Mouse (Mus musculus): ENCODE results near the gene Ppp3ca. TPM values are rescaled to one million over a fixed set of nuclear protein-coding genes. Genes with fewer than 3 reads are reported as not detected.

Gene Ppp3ca
- polyA plus RNA-seq, 1 experiment from 2014 or later = 44.8 TPM

- H3K36me3 ChIP-seq (ENCODE audit: control insufficient read depth, insufficient read depth) = no peaks in the 10 kb centered on the region
- H3K9me3 ChIP-seq (replicated peaks; ENCODE audit: control insufficient read depth, low read length) = no peaks in the 10 kb centered on the region
- peaks cover 5% of the 10 kb centered on the region; the same call in 1 of the 2 replicates for H3K4me1 ChIP-seq (ENCODE audit: control insufficient read depth, insufficient read depth, low read length)
- ATAC-seq (replicated peaks; ENCODE audit: extremely low read depth, insufficient read depth, low FRiP score) = no peak
- WGBS = 75% methylated on average over 4 of the region's 4 CpGs
- H3K27ac ChIP-seq (ENCODE audit: low read length) = no peak overlapping the region
- no peak overlapping the region for H3K9ac ChIP-seq (ENCODE audit: low read length)
- no peak overlapping the region for H3K4me2 ChIP-seq (ENCODE audit: low read depth, low read length)
- no peak overlapping the region for H3K4me3 ChIP-seq (ENCODE audit: low read length)
- H3K27me3 ChIP-seq (ENCODE audit: control insufficient read depth, insufficient read depth, low read length) = no peaks in the 10 kb centered on the region
These were observed 106.6 kb downstream of the Ppp3ca start for GRCm38 (mm10) chr3:136776525-136776924.

- Histone ChIP-seq H3K4me2 (ENCODE audit: low read depth, low read length) (no peak overlapping the region), H3K4me3 (ENCODE audit: low read length) (no peak overlapping the region), H3K4me1 (ENCODE audit: control insufficient read depth, insufficient read depth, low read length) (peaks cover 5% of the 10 kb centered on the region; the same call in 1 of the 2 replicates), H3K36me3 (ENCODE audit: control insufficient read depth, insufficient read depth) (no peaks in the 10 kb centered on the region), H3K27me3 (ENCODE audit: control insufficient read depth, insufficient read depth, low read length) (no peaks in the 10 kb centered on the region), H3K9me3 (replicated peaks; ENCODE audit: control insufficient read depth, low read length) (no peaks in the 10 kb centered on the region), H3K9ac (ENCODE audit: low read length) (no peak overlapping the region), H3K27ac (ENCODE audit: low read length) (no peak overlapping the region)
- ATAC-seq (replicated peaks; ENCODE audit: extremely low read depth, insufficient read depth, low FRiP score) = no peak
- WGBS = 84% methylated on average over 7 of the region's 7 CpGs
These were observed 107.5 kb downstream of the Ppp3ca start for GRCm38 (mm10) chr3:136777380-136777779.

GRCm38 (mm10) chr3:136777787-136778216, 107.9 kb downstream of the Ppp3ca start:
- no peak overlapping the region for H3K27ac ChIP-seq (ENCODE audit: low read length)
- H3K27me3 ChIP-seq (ENCODE audit: control insufficient read depth, insufficient read depth, low read length) = no peaks in the 10 kb centered on the region
- no peak overlapping the region for H3K4me3 ChIP-seq (ENCODE audit: low read length)
- no peaks in the 10 kb centered on the region for H3K9me3 ChIP-seq (replicated peaks; ENCODE audit: control insufficient read depth, low read length)
- peaks cover 5% of the 10 kb centered on the region; the same call in 1 of the 2 replicates for H3K4me1 ChIP-seq (ENCODE audit: control insufficient read depth, insufficient read depth, low read length)
- H3K9ac ChIP-seq (ENCODE audit: low read length) = no peak overlapping the region
- H3K4me2 ChIP-seq (ENCODE audit: low read depth, low read length) = no peak overlapping the region
- 89% methylated on average over 9 of the region's 9 CpGs for WGBS
- no peaks in the 10 kb centered on the region for H3K36me3 ChIP-seq (ENCODE audit: control insufficient read depth, insufficient read depth)
- ATAC-seq (replicated peaks; ENCODE audit: extremely low read depth, insufficient read depth, low FRiP score) = no peak

GRCm38 (mm10) chr3:136780321-136780720, 110.4 kb downstream of the Ppp3ca start:
- Histone ChIP-seq H3K4me2 (ENCODE audit: low read depth, low read length) (no peak overlapping the region), H3K9ac (ENCODE audit: low read length) (no peak overlapping the region), H3K4me1 (ENCODE audit: control insufficient read depth, insufficient read depth, low read length) (no peaks in the 10 kb centered on the region), H3K27ac (ENCODE audit: low read length) (no peak overlapping the region), H3K4me3 (ENCODE audit: low read length) (no peak overlapping the region), H3K27me3 (ENCODE audit: control insufficient read depth, insufficient read depth, low read length) (no peaks in the 10 kb centered on the region), H3K9me3 (replicated peaks; ENCODE audit: control insufficient read depth, low read length) (no peaks in the 10 kb centered on the region), H3K36me3 (ENCODE audit: control insufficient read depth, insufficient read depth) (no peaks in the 10 kb centered on the region)
- no peak for ATAC-seq (replicated peaks; ENCODE audit: extremely low read depth, insufficient read depth, low FRiP score)
- 94% methylated on average over 3 of the region's 3 CpGs for WGBS

GRCm38 (mm10) chr3:136782058-136782457, 112.1 kb downstream of the Ppp3ca start:
- no peak overlapping the region for H3K9ac ChIP-seq (ENCODE audit: low read length)
- ATAC-seq (replicated peaks; ENCODE audit: extremely low read depth, insufficient read depth, low FRiP score) = no peak
- no peaks in the 10 kb centered on the region for H3K36me3 ChIP-seq (ENCODE audit: control insufficient read depth, insufficient read depth)
- H3K27me3 ChIP-seq (ENCODE audit: control insufficient read depth, insufficient read depth, low read length) = no peaks in the 10 kb centered on the region
- no peak overlapping the region for H3K4me2 ChIP-seq (ENCODE audit: low read depth, low read length)
- H3K27ac ChIP-seq (ENCODE audit: low read length) = no peak overlapping the region
- no peak overlapping the region for H3K4me3 ChIP-seq (ENCODE audit: low read length)
- H3K4me1 ChIP-seq (ENCODE audit: control insufficient read depth, insufficient read depth, low read length) = no peaks in the 10 kb centered on the region
- no peaks in the 10 kb centered on the region for H3K9me3 ChIP-seq (replicated peaks; ENCODE audit: control insufficient read depth, low read length)

GRCm38 (mm10) chr3:136785686-136786085, 115.8 kb downstream of the Ppp3ca start:
- Histone ChIP-seq H3K36me3 (ENCODE audit: control insufficient read depth, insufficient read depth) (no peaks in the 10 kb centered on the region), H3K4me2 (ENCODE audit: low read depth, low read length) (no peak overlapping the region), H3K4me1 (ENCODE audit: control insufficient read depth, insufficient read depth, low read length) (peaks cover 8% of the 10 kb centered on the region; the same call in 1 of the 2 replicates), H3K9ac (ENCODE audit: low read length) (no peak overlapping the region), H3K27ac (ENCODE audit: low read length) (no peak overlapping the region), H3K4me3 (ENCODE audit: low read length) (no peak overlapping the region), H3K9me3 (replicated peaks; ENCODE audit: control insufficient read depth, low read length) (no peaks in the 10 kb centered on the region), H3K27me3 (ENCODE audit: control insufficient read depth, insufficient read depth, low read length) (no peaks in the 10 kb centered on the region)
- ATAC-seq (replicated peaks; ENCODE audit: extremely low read depth, insufficient read depth, low FRiP score) = no peak
- 91% methylated on average over 6 of the region's 6 CpGs for WGBS

- Histone ChIP-seq H3K4me1 (ENCODE audit: control insufficient read depth, insufficient read depth, low read length) (peaks cover 14% of the 10 kb centered on the region), H3K27me3 (ENCODE audit: control insufficient read depth, insufficient read depth, low read length) (no peaks in the 10 kb centered on the region), H3K9ac (ENCODE audit: low read length) (no peak overlapping the region), H3K27ac (ENCODE audit: low read length) (0 out of 2 replicates have a peak overlapping the region, but pooled peaks have one; percentile 10), H3K9me3 (replicated peaks; ENCODE audit: control insufficient read depth, low read length) (no peaks in the 10 kb centered on the region), H3K36me3 (ENCODE audit: control insufficient read depth, insufficient read depth) (no peaks in the 10 kb centered on the region), H3K4me3 (ENCODE audit: low read length) (no peak overlapping the region), H3K4me2 (ENCODE audit: low read depth, low read length) (no peak overlapping the region)
- 46% methylated on average over 4 of the region's 4 CpGs for WGBS
- ATAC-seq (replicated peaks; ENCODE audit: extremely low read depth, insufficient read depth, low FRiP score) = no peak
These were observed 120.4 kb downstream of the Ppp3ca start for GRCm38 (mm10) chr3:136790261-136790871.

GRCm38 (mm10) chr3:136791404-136791803, 121.5 kb downstream of the Ppp3ca start:
- no peak overlapping the region for H3K27ac ChIP-seq (ENCODE audit: low read length)
- H3K9me3 ChIP-seq (replicated peaks; ENCODE audit: control insufficient read depth, low read length) = no peaks in the 10 kb centered on the region
- H3K27me3 ChIP-seq (ENCODE audit: control insufficient read depth, insufficient read depth, low read length) = no peaks in the 10 kb centered on the region
- no peak for ATAC-seq (replicated peaks; ENCODE audit: extremely low read depth, insufficient read depth, low FRiP score)
- H3K4me3 ChIP-seq (ENCODE audit: low read length) = no peak overlapping the region
- no peak overlapping the region for H3K9ac ChIP-seq (ENCODE audit: low read length)
- H3K4me1 ChIP-seq (ENCODE audit: control insufficient read depth, insufficient read depth, low read length) = peaks cover 14% of the 10 kb centered on the region
- no peak overlapping the region for H3K4me2 ChIP-seq (ENCODE audit: low read depth, low read length)
- 36% methylated on average over 5 of the region's 5 CpGs for WGBS
- no peaks in the 10 kb centered on the region for H3K36me3 ChIP-seq (ENCODE audit: control insufficient read depth, insufficient read depth)

GRCm38 (mm10) chr3:136791946-136792345, 122.0 kb downstream of the Ppp3ca start:
- ATAC-seq (replicated peaks; ENCODE audit: extremely low read depth, insufficient read depth, low FRiP score) = no peak
- WGBS = 92% methylated on average over 2 of the region's 2 CpGs
- H3K27ac ChIP-seq (ENCODE audit: low read length) = no peak overlapping the region

More at GRCm38 (mm10) chr3:136791946-136792345, 122.0 kb downstream of the Ppp3ca start:
- Histone ChIP-seq H3K27me3 (ENCODE audit: control insufficient read depth, insufficient read depth, low read length) (no peaks in the 10 kb centered on the region), H3K4me1 (ENCODE audit: control insufficient read depth, insufficient read depth, low read length) (peaks cover 14% of the 10 kb centered on the region), H3K4me2 (ENCODE audit: low read depth, low read length) (no peak overlapping the region), H3K4me3 (ENCODE audit: low read length) (no peak overlapping the region), H3K9me3 (replicated peaks; ENCODE audit: control insufficient read depth, low read length) (no peaks in the 10 kb centered on the region), H3K36me3 (ENCODE audit: control insufficient read depth, insufficient read depth) (no peaks in the 10 kb centered on the region), H3K9ac (ENCODE audit: low read length) (no peak overlapping the region)
